Mouse (Mus musculus): Measurements from ENCODE around the gene Kdm2a. TPM values are rescaled to one million over a fixed set of nuclear protein-coding genes. Genes with fewer than 3 reads are reported as not detected.

Gene Kdm2a
- polyA plus RNA-seq, 1 experiment from 2014 or later = 61.6 TPM

DNA sequence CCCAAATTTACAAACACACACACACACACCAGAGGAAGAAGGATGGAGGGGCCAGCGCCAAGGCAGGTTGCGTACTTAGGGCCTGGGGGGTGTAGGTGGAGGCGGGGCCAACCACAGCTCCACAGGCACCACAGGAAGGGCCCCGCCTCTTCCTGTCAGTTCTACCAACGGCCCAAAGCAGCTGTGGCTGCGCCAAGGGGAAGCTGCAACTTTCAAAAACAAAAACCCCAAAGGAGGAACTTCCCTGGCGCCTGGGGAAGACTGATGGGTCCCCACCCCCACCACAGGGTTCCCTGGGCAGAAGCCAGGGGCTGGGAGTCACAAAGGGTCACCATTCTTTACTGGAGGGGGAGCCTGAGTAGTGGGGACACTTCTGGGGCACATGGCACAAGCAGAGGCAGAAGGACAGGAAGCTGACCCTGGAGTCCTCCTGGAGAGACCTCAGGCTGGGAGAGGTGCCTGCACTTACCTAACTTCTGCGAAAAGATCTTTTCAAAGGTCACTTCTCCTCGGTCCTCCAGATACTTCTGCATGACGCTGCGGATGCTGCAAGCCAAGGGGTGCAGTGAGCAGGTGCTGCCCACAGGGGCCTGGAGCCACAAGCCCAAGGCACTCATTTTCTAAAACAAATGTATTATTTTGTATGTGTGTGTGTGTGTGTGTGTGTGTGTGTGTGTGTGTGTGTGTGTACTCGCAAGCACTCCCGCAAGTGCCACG is 103.5 kb downstream of the Kdm2a start:
- WGBS = 70% methylated on average over 14 of the region's 14 CpGs

DNA sequence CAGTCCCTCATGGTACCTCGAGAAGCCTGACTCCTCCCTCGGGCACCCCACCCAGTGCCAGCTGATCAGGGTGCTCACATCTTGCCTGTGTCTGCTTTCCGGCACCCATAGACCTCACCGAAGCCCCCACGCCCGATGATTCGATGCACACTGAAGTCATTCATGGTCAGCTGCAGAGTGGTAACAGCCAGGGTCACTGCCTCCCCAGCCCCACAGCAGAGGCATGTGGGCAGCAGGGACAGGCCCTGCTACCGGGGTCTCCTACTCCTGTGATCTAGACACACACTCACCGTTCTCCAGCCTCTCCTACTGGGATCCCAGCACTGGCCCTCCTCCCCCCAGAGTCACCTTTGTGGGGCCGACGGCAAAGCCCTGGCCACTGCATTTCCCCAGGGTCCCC is 106.9 kb downstream of the Kdm2a start:
- H3K36me3 ChIP-seq = peaks cover 84% of the 10 kb centered on the region
- H3K4me2 ChIP-seq (replicated peaks) = no peak overlapping the region
- ATAC-seq (ENCODE audit: insufficient number of reproducible peaks, insufficient read depth, low FRiP score, low TSS enrichment) = no peak
- H3K9me3 ChIP-seq = no peaks in the 10 kb centered on the region
- WGBS = 90% methylated on average over 11 of the region's 11 CpGs
- no peak overlapping the region for H3K9ac ChIP-seq
- no peaks in the 10 kb centered on the region for H3K27me3 ChIP-seq
- no peak overlapping the region for H3K4me3 ChIP-seq
- H3K4me1 ChIP-seq = 0 out of 2 replicates have a peak, but pooled peaks cover 4% of the 10 kb centered on the region
- no peak overlapping the region for H3K27ac ChIP-seq

More for the DNA sequence above, 103.5 kb downstream of the Kdm2a start:
- H3K4me1 ChIP-seq = 0 out of 2 replicates have a peak, but pooled peaks cover 9% of the 10 kb centered on the region
- H3K36me3 ChIP-seq = peaks cover 50% of the 10 kb centered on the region
- H3K27me3 ChIP-seq = no peaks in the 10 kb centered on the region
- H3K27ac ChIP-seq = no peak overlapping the region
- 0 out of 2 replicates have a peak overlapping the region, but pooled peaks have one; percentile 15 for H3K9ac ChIP-seq
- no peak overlapping the region for H3K4me2 ChIP-seq (replicated peaks)
- ATAC-seq (ENCODE audit: insufficient number of reproducible peaks, insufficient read depth, low FRiP score, low TSS enrichment) = no peak
- H3K4me3 ChIP-seq = no peak overlapping the region
- no peaks in the 10 kb centered on the region for H3K9me3 ChIP-seq

DNA sequence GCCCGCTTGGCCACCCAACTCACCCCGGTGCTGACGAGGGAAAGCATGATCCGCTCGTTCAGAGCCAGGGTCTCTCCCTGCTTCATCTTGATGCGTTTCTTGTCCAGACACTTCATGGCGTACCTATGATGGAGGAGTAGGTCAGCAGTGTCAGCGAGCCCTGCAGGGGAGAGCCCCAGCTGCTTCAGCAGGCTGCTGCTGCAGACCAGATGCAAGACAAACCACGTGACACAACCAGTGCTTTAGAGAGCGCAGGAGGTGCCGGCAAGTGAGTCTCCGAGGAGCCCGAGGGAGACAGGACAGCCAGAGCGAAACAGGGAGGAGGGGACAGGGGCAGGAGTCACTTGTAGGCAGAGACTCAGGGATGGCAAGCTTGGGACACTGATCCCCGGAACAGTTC is 107.3 kb downstream of the Kdm2a start:
- H3K4me2 ChIP-seq (replicated peaks) = no peak overlapping the region
- H3K4me3 ChIP-seq = no peak overlapping the region
- H3K27me3 ChIP-seq = no peaks in the 10 kb centered on the region
- no peak overlapping the region for H3K9ac ChIP-seq
- no peaks in the 10 kb centered on the region for H3K9me3 ChIP-seq
- H3K36me3 ChIP-seq = peaks cover 86% of the 10 kb centered on the region
- 69% methylated on average over 15 of the region's 15 CpGs for WGBS
- no peak for ATAC-seq (ENCODE audit: insufficient number of reproducible peaks, insufficient read depth, low FRiP score, low TSS enrichment)
- H3K4me1 ChIP-seq = 0 out of 2 replicates have a peak, but pooled peaks cover 4% of the 10 kb centered on the region
- no peak overlapping the region for H3K27ac ChIP-seq

DNA sequence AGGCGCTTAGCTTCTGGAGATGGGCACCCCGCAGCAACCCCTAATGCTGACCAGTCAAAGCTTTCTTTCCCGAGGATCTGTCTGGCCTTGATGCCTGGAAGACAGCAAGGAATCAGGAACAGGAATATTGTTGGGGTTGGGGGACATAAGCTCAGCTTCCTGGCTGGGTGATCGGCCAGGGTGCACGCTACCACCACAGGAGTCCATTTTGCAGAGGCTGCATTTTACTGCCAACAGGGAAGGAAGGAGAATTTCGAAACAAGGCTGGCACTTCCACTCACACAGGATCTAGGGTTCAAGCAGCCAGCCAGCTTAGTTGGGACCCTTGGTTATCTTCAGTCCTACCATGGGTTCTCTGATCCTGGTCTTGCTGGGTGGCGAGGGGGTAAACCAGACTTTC is 114.4 kb downstream of the Kdm2a start:
- no peak for ATAC-seq (ENCODE audit: insufficient number of reproducible peaks, insufficient read depth, low FRiP score, low TSS enrichment)
- Histone ChIP-seq H3K4me1 (0 out of 2 replicates have a peak, but pooled peaks cover 11% of the 10 kb centered on the region), H3K27ac (0 out of 2 replicates have a peak overlapping the region, but pooled peaks have one; percentile 12), H3K27me3 (no peaks in the 10 kb centered on the region), H3K4me2 (replicated peaks) (peak overlapping the region; percentile 79), H3K4me3 (peak overlapping the region; percentile 69), H3K9ac (no peak overlapping the region), H3K36me3 (peaks cover 38% of the 10 kb centered on the region), H3K9me3 (no peaks in the 10 kb centered on the region)
- WGBS = 52% methylated on average over 7 of the region's 7 CpGs

DNA sequence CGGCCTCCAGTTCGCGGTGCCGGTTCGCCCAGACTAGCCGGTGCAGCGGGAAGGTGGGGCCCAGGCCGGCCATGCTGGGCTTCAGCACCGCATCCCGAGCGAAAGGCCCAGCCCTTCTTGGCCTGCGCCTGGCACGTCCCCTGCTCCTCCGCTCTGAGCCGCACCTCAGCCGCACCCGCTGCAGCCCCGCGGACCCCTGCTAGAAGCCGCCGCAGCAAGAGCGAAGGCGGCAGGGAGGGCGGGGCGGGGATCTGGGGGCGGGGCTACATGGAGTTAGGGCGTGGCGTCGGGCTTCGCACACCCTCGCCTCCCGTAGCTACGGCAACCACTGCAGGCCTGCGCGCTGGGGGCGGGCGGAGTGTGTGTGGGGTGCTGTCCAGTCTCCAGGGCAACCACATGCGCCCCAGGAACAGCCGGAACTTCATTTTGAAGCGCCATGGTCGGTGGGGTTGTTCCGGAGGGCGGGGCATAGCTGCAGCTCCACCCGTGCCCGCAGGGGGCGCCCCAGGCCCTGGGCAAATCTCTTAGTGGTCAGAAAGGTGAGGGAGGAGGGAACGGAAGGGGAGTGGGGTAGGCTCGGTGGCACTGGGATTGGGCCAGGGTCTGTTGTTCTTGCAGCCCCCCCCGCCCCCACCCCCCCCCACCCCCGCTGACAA is 115.1 kb downstream of the Kdm2a start, which contains the start of gene Ankrd13d:
Gene Ankrd13d (minus strand): TSS at position 240 of the 656 bp plus-strand sequence.
- peak; percentile 91 for ATAC-seq (ENCODE audit: insufficient number of reproducible peaks, insufficient read depth, low FRiP score, low TSS enrichment)
- Histone ChIP-seq H3K27ac (peak within 1 kb of the TSS; percentile 50; the same call in 1 of the 2 replicates), H3K36me3 (peaks cover 32% of the 10 kb centered on the region), H3K4me1 (0 out of 2 replicates have a peak, but pooled peaks cover 11% of the 10 kb centered on the region), H3K9me3 (no peaks in the 10 kb centered on the region), H3K4me3 (peak within 1 kb of the TSS; percentile 69), H3K9ac (peak within 1 kb of the TSS; percentile 71), H3K4me2 (replicated peaks) (peak within 1 kb of the TSS; percentile 79), H3K27me3 (no peaks in the 10 kb centered on the region)
- WGBS = under 1% methylated on average over 50 of the region's 50 CpGs

DNA sequence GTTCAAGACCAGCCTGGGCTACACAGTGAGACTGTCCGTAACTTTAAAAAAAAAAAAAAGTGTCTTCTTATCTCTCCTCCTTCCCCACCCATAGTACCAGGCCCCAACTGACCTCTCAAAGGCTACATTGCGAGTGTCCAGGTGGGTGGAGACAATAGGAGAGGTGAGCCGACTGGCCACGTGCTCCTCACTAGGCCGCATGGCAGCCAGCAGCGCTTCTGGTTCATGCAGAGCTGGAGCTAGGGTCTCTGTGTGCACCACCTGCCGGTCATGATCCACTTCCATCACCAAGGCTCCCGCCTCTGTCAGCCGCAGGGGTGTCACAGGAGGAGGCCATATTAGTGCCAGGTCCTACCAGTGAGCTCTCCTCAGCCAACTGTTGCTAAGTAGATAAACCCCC is 117.7 kb downstream of the Kdm2a start:
- Histone ChIP-seq H3K27me3 (no peaks in the 10 kb centered on the region), H3K4me2 (replicated peaks) (no peak overlapping the region), H3K4me1 (0 out of 2 replicates have a peak, but pooled peaks cover 11% of the 10 kb centered on the region), H3K9ac (no peak overlapping the region), H3K36me3 (peaks cover 6% of the 10 kb centered on the region; the same call in 1 of the 2 replicates), H3K27ac (no peak overlapping the region), H3K4me3 (no peak overlapping the region), H3K9me3 (peaks cover 4% of the 10 kb centered on the region; the same call in 1 of the 2 replicates)
- WGBS = 95% methylated on average over 9 of the region's 9 CpGs
- ATAC-seq (ENCODE audit: insufficient number of reproducible peaks, insufficient read depth, low FRiP score, low TSS enrichment) = no peak

DNA sequence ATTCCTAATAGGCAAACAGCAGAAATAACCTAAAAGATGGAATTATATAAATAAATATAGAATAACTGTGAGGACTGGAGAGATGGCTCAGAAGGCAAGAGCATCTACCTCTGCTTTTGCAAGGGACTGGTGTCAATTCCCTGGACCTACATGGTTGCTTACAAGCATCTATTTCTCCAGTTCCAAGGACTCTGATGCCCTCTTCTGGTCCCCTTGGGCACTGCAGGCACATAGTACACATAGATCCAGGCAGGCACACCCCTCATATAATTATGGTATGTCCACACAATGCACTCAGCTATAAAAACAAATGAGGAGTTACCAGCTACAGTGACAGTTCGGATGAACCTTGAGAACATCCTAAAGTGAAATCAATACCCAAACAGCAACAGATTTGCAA is 118.6 kb downstream of the Kdm2a start:
- 92% methylated on average over 1 of the region's 1 CpGs for WGBS
- 0 out of 2 replicates have a peak, but pooled peaks cover 11% of the 10 kb centered on the region for H3K4me1 ChIP-seq
- no peak for ATAC-seq (ENCODE audit: insufficient number of reproducible peaks, insufficient read depth, low FRiP score, low TSS enrichment)
- H3K4me2 ChIP-seq (replicated peaks) = no peak overlapping the region
- no peak overlapping the region for H3K27ac ChIP-seq
- H3K9me3 ChIP-seq = peaks cover 4% of the 10 kb centered on the region; the same call in 1 of the 2 replicates
- no peak overlapping the region for H3K9ac ChIP-seq
- H3K36me3 ChIP-seq = no peaks in the 10 kb centered on the region
- H3K27me3 ChIP-seq = no peaks in the 10 kb centered on the region
- no peak overlapping the region for H3K4me3 ChIP-seq

DNA sequence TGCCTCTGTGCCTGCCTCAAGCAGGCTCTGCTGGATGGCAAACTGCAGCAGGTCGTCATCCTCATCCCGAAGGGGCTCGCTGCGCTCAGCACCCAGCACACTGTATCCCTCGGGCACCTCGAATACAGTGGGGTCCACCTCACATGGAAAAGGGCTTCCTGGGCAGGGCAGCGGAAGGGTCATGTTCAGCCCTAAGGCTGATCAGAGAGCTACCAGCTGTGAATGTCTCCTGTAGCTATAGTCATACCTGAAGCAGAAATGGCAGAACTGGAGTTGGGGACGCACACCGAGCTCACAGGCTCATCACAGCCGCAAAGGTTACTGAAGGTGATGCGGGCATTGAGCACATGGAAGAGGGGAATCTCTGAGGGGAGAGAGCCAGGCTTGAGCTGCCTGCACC is 127.1 kb downstream of the Kdm2a start:
- Histone ChIP-seq H3K27ac (no peak overlapping the region), H3K4me3 (no peak overlapping the region), H3K9ac (no peak overlapping the region), H3K4me2 (replicated peaks) (no peak overlapping the region), H3K9me3 (peaks cover 2% of the 10 kb centered on the region; the same call in 1 of the 2 replicates), H3K27me3 (peaks cover 37% of the 10 kb centered on the region), H3K4me1 (peaks cover 4% of the 10 kb centered on the region), H3K36me3 (0 out of 2 replicates have a peak, but pooled peaks cover 3% of the 10 kb centered on the region)
- no peak for ATAC-seq (ENCODE audit: insufficient number of reproducible peaks, insufficient read depth, low FRiP score, low TSS enrichment)
- 91% methylated on average over 11 of the region's 11 CpGs for WGBS

DNA sequence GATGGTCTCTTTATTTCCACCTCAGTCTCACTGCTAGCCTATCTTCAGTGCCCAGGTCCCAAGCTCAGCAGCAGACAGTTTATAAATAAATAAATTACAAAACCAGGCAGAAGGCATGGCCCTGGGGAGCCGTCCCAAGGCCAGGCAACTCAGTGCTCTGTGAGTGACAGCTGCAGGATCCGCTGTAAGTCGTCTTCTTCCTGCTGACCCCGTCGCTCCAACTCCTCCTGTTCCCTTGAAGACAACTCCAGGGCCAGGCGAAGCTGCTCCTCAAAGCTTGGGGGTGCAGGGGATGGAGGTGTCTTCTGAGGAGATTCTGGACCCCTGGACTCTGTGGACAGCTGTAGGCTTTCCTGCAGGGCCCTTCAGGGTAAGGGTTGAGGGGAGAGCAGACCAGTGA is 127.9 kb downstream of the Kdm2a start:
- Histone ChIP-seq H3K4me1 (peaks cover 4% of the 10 kb centered on the region), H3K36me3 (0 out of 2 replicates have a peak, but pooled peaks cover 3% of the 10 kb centered on the region), H3K4me3 (no peak overlapping the region), H3K9ac (no peak overlapping the region), H3K9me3 (no peaks in the 10 kb centered on the region), H3K27me3 (peaks cover 37% of the 10 kb centered on the region), H3K27ac (no peak overlapping the region), H3K4me2 (replicated peaks) (no peak overlapping the region)
- WGBS = 61% methylated on average over 6 of the region's 6 CpGs
- ATAC-seq (ENCODE audit: insufficient number of reproducible peaks, insufficient read depth, low FRiP score, low TSS enrichment) = no peak

DNA sequence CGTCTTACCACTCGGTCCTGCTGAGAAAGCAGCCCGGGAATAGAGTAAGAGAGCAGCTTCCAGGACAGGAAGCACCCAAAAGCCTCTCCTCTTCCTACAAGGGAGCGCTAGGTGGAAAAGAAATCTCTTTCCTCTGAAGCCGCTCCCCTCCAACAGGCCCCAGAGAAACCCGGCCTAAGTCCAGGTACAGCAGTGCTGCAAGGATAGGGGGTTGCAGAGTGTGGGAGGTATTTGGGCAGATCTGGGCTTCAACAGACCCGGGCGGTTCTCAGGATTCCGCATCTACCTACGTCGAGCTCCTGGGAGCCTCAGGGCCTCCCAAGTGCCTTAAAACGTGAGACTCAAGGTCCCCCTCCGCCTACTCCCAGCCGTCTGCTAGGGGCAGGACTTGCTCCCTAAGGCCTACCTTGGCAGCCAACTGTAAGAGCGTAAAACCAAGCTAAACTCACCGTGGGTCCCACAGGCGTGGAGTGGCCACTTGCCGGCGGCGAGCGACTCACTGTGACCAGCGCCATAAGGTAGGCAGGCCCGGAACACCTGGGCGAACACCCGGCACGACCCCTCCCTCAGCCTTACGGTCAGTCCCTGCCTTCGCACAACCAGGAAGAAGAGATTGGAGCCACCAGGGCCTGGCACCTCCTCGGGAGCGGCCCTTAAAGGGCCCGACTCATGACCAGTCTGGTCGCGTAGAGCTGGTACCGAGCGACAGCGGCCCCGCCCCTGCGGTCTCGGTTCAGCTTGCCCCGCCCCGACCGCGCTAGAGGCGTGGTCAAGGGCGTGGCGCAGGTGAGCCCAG is 129.3 kb downstream of the Kdm2a start, which contains the start of gene Ssh3:
Gene Ssh3 (minus strand): TSS at position 615 of the 796 bp plus-strand sequence.
- peak within 1 kb of the TSS; percentile 45 for H3K4me3 ChIP-seq
- H3K9me3 ChIP-seq = no peaks in the 10 kb centered on the region
- peak; percentile 58; the same call in 1 of the 2 replicates for ATAC-seq (ENCODE audit: insufficient number of reproducible peaks, insufficient read depth, low FRiP score, low TSS enrichment)
- peaks cover 37% of the 10 kb centered on the region for H3K27me3 ChIP-seq
- peak within 1 kb of the TSS; percentile 43 for H3K9ac ChIP-seq
- WGBS = 4% methylated on average over 46 of the region's 46 CpGs
- no peak within 1 kb of the TSS for H3K27ac ChIP-seq
- H3K36me3 ChIP-seq = 0 out of 2 replicates have a peak, but pooled peaks cover 3% of the 10 kb centered on the region
- peaks cover 4% of the 10 kb centered on the region for H3K4me1 ChIP-seq
- H3K4me2 ChIP-seq (replicated peaks) = peak within 1 kb of the TSS; percentile 69

DNA sequence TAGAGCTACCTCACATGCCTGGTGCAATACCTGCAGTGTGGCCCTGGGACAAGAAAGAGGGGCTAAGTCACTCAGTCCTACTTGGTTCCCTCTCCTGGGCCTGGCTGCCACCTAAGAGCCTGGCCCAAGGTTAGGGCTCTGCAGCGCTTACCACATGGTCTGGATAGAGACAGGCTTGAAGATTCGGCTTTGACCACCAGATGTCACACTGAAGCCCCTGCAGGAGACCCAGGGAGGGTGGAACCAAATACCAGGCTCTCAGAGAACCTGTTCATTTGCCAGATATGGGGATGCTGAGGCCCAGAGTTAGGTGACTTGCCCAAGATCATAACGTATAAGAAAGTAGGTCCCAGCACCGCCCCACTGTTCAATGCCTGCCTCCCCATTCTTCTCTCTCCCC is 132.1 kb downstream of the Kdm2a start:
- WGBS = 59% methylated on average over 4 of the region's 4 CpGs
- Histone ChIP-seq H3K4me3 (no peak overlapping the region), H3K4me2 (replicated peaks) (no peak overlapping the region), H3K4me1 (peaks cover 4% of the 10 kb centered on the region), H3K9ac (no peak overlapping the region), H3K9me3 (no peaks in the 10 kb centered on the region), H3K36me3 (0 out of 2 replicates have a peak, but pooled peaks cover 3% of the 10 kb centered on the region), H3K27ac (no peak overlapping the region), H3K27me3 (peaks cover 37% of the 10 kb centered on the region)
- ATAC-seq (ENCODE audit: insufficient number of reproducible peaks, insufficient read depth, low FRiP score, low TSS enrichment) = no peak

Measured in embryonic facial prominence, embryonic 12.5 days (tissue).